Mouse (Mus musculus): Measurements from ENCODE around the gene Aoah. TPM values are rescaled to one million over a fixed set of nuclear protein-coding genes. Genes with fewer than 3 reads are reported as not detected.

Aoah gene
- total and polyA plus RNA-seq, 2 experiments from 2014 or later, result 0.42 to 0.89 TPM

DNA sequence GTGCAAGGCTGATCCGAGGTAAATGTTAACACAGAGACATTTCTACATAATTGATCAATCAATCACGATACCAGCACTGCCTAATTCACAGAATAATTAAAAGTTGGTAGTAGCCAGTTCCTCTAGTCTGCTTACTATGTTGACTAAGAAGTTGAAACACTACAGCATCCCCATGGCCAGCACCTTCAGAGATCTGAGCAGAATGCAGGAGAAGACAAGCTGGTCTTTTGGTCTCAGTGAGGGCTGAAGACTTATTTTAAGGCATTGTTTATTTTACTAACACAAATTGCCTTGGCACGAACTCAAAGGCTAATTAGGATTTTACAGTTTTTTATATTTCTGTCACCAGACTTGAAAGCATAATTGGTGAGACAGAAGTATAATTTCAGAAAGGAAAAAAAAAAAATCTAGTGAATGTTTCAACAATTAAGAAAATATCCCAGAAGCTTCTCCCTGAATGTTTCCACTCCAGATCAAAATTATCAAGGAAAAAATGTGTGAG lies 107.8 kb downstream of the Aoah start:
- no peak for TF ChIP-seq CTCF (IDR thresholded peaks at IDR 0.05; ENCODE audit: low read depth)
- Histone ChIP-seq H3K27me3 (ENCODE audit: insufficient read depth, low read length) (no peaks in the 10 kb centered on the region), H3K27ac (no peak overlapping the region), H3K9ac (replicated peaks; ENCODE audit: low read length) (no peak overlapping the region), H3K36me3 (ENCODE audit: insufficient read depth, low read length) (no peaks in the 10 kb centered on the region), H3K9me3 (ENCODE audit: low read length) (no peaks in the 10 kb centered on the region), H3K4me1 (ENCODE audit: insufficient read depth, low read length) (peaks cover 11% of the 10 kb centered on the region; the same call in 1 of the 2 replicates), H3K4me3 (ENCODE audit: low read length) (no peak overlapping the region), H3K4me2 (ENCODE audit: low read depth, low read length) (no peak overlapping the region)
- no peak for DNase-seq (ENCODE audit: low spot score)
- 36% methylated on average over 3 of the region's 3 CpGs for WGBS
- no peak for ATAC-seq

GRCm38 (mm10) chr13:20904118-20904517 lies 110.2 kb downstream of the Aoah start:
- Histone ChIP-seq H3K4me3 (ENCODE audit: low read length) (no peak overlapping the region), H3K4me2 (ENCODE audit: low read depth, low read length) (no peak overlapping the region), H3K4me1 (ENCODE audit: insufficient read depth, low read length) (peaks cover 11% of the 10 kb centered on the region; the same call in 1 of the 2 replicates), H3K27ac (no peak overlapping the region), H3K27me3 (ENCODE audit: insufficient read depth, low read length) (no peaks in the 10 kb centered on the region), H3K9me3 (ENCODE audit: low read length) (no peaks in the 10 kb centered on the region), H3K36me3 (ENCODE audit: insufficient read depth, low read length) (no peaks in the 10 kb centered on the region), H3K9ac (replicated peaks; ENCODE audit: low read length) (no peak overlapping the region)
- ATAC-seq (no peak), DNase-seq (ENCODE audit: low spot score) (no peak)
- no peak for TF ChIP-seq CTCF (IDR thresholded peaks at IDR 0.05; ENCODE audit: low read depth)
- 65% methylated on average over 4 of the region's 4 CpGs for WGBS

- Histone ChIP-seq H3K27me3 (ENCODE audit: insufficient read depth, low read length) (no peaks in the 10 kb centered on the region), H3K4me2 (ENCODE audit: low read depth, low read length) (no peak overlapping the region), H3K9ac (replicated peaks; ENCODE audit: low read length) (no peak overlapping the region), H3K4me3 (ENCODE audit: low read length) (no peak overlapping the region), H3K27ac (no peak overlapping the region), H3K4me1 (ENCODE audit: insufficient read depth, low read length) (peaks cover 11% of the 10 kb centered on the region; the same call in 1 of the 2 replicates), H3K9me3 (ENCODE audit: low read length) (no peaks in the 10 kb centered on the region), H3K36me3 (ENCODE audit: insufficient read depth, low read length) (no peaks in the 10 kb centered on the region)
- WGBS, result 77% methylated on average over 2 of the region's 2 CpGs
- ATAC-seq (no peak), DNase-seq (ENCODE audit: low spot score) (no peak)
- TF ChIP-seq CTCF (IDR thresholded peaks at IDR 0.05; ENCODE audit: low read depth), result no peak
These were observed 111.3 kb downstream of the Aoah start for GRCm38 (mm10) chr13:20905195-20905594.

DNA sequence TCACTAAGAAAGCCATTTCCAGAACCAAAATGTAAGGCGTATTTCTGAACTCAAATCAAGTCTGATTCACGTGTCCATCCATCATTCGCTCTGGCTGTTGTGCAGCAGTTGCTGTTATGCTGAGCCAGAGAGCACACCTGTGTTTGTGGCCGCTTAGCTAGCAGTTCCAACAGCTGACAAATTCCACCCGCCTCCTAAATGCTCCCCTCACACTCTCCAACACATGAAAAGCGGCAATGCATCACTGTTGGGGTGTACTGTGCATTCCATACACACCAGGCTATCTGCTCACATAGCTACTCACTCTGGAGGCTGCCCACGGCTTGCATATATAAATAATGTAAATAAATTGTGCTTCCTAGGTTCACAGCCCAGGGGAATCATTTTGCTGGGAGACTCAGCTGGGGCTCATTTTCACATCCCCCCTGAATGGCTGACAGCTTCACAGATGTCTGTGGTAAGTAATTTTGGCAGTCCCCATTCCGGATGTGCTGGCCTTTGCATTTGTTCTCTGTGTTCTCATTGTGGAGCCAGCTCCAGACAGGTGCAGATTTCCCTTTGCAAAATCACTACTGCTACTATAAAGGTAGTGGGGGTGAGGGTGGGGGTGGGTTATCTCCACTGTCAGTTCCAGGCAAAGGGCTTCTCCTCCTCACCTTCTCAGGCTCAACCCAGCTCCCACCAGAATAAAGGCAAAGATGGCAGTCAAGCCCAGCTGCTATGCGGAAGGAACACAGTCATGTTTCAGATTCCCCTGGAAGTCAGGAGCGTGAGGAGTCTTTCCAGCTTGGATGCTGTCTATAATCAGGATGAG lies 123.0 kb downstream of the Aoah start:
- TF ChIP-seq CTCF (IDR thresholded peaks at IDR 0.05; ENCODE audit: low read depth), result no peak
- ATAC-seq (peak; percentile 71), DNase-seq (ENCODE audit: low spot score) (peak; percentile 42)
- H3K4me1 ChIP-seq (ENCODE audit: insufficient read depth, low read length), result 0 out of 2 replicates have a peak, but pooled peaks cover 4% of the 10 kb centered on the region
- no peaks in the 10 kb centered on the region for H3K9me3 ChIP-seq (ENCODE audit: low read length)
- H3K27me3 ChIP-seq (ENCODE audit: insufficient read depth, low read length), result no peaks in the 10 kb centered on the region
- 54% methylated on average over 10 of the region's 10 CpGs for WGBS
- peak overlapping the region; percentile 34; the same call in 1 of the 2 replicates for H3K27ac ChIP-seq
- no peak overlapping the region for H3K9ac ChIP-seq (replicated peaks; ENCODE audit: low read length)
- no peaks in the 10 kb centered on the region for H3K36me3 ChIP-seq (ENCODE audit: insufficient read depth, low read length)
- H3K4me3 ChIP-seq (ENCODE audit: low read length), result no peak overlapping the region
- H3K4me2 ChIP-seq (ENCODE audit: low read depth, low read length), result no peak overlapping the region

- WGBS, result 91% methylated on average over 3 of the region's 3 CpGs
- no peak for TF ChIP-seq CTCF (IDR thresholded peaks at IDR 0.05; ENCODE audit: low read depth)
- no peaks in the 10 kb centered on the region for H3K27me3 ChIP-seq (ENCODE audit: insufficient read depth, low read length)
- no peak overlapping the region for H3K27ac ChIP-seq
- H3K4me2 ChIP-seq (ENCODE audit: low read depth, low read length), result no peak overlapping the region
- H3K4me3 ChIP-seq (ENCODE audit: low read length), result no peak overlapping the region
- H3K36me3 ChIP-seq (ENCODE audit: insufficient read depth, low read length), result no peaks in the 10 kb centered on the region
- H3K9me3 ChIP-seq (ENCODE audit: low read length), result no peaks in the 10 kb centered on the region
- ATAC-seq, result no peak
- DNase-seq (ENCODE audit: low spot score), result no peak
- no peak overlapping the region for H3K9ac ChIP-seq (replicated peaks; ENCODE audit: low read length)
- H3K4me1 ChIP-seq (ENCODE audit: insufficient read depth, low read length), result 0 out of 2 replicates have a peak, but pooled peaks cover 4% of the 10 kb centered on the region
These were observed 126.5 kb downstream of the Aoah start for GRCm38 (mm10) chr13:20920401-20920800.

DNA sequence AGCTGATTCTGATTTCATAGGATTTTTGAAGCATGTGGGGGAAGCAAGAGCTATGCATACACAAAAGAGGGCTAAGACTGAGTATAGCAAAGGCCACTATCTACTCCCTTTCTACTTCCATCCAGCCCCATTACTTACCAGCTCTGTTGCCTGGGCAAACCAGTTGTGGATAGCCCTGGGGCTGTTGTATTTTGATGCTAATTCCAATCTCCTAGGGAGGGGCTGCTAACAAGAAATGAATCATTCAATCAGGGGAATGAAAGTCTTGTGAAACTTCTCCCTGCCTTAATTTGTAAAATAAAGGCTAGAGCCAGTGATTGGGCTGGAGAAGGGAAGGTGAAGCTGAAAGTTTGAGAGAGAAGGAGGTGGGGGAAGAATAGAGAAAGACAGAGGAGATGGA lies 142.1 kb downstream of the Aoah start:
- H3K9me3 ChIP-seq (ENCODE audit: low read length), result no peaks in the 10 kb centered on the region
- no peaks in the 10 kb centered on the region for H3K36me3 ChIP-seq (ENCODE audit: insufficient read depth, low read length)
- H3K27ac ChIP-seq, result no peak overlapping the region
- H3K4me1 ChIP-seq (ENCODE audit: insufficient read depth, low read length), result no peaks in the 10 kb centered on the region
- TF ChIP-seq CTCF (IDR thresholded peaks at IDR 0.05; ENCODE audit: low read depth), result no peak
- ATAC-seq (no peak), DNase-seq (ENCODE audit: low spot score) (no peak)
- no peak overlapping the region for H3K4me2 ChIP-seq (ENCODE audit: low read depth, low read length)
- no peak overlapping the region for H3K9ac ChIP-seq (replicated peaks; ENCODE audit: low read length)
- H3K27me3 ChIP-seq (ENCODE audit: insufficient read depth, low read length), result no peaks in the 10 kb centered on the region
- no peak overlapping the region for H3K4me3 ChIP-seq (ENCODE audit: low read length)

GRCm38 (mm10) chr13:20937452-20937851 lies 143.5 kb downstream of the Aoah start:
- WGBS, result 31% methylated on average over 5 of the region's 5 CpGs
- Histone ChIP-seq H3K4me1 (ENCODE audit: insufficient read depth, low read length) (no peaks in the 10 kb centered on the region), H3K27ac (no peak overlapping the region), H3K4me3 (ENCODE audit: low read length) (no peak overlapping the region), H3K36me3 (ENCODE audit: insufficient read depth, low read length) (no peaks in the 10 kb centered on the region), H3K27me3 (ENCODE audit: insufficient read depth, low read length) (no peaks in the 10 kb centered on the region), H3K4me2 (ENCODE audit: low read depth, low read length) (no peak overlapping the region), H3K9ac (replicated peaks; ENCODE audit: low read length) (no peak overlapping the region), H3K9me3 (ENCODE audit: low read length) (no peaks in the 10 kb centered on the region)
- DNase-seq (ENCODE audit: low spot score), result peak; percentile 68
- no peak for ATAC-seq
- TF ChIP-seq CTCF (IDR thresholded peaks at IDR 0.05; ENCODE audit: low read depth), result peak; percentile 72
